Mouse (Mus musculus): ENCODE data around the gene Gm20721.

Gene Gm20721

DNA sequence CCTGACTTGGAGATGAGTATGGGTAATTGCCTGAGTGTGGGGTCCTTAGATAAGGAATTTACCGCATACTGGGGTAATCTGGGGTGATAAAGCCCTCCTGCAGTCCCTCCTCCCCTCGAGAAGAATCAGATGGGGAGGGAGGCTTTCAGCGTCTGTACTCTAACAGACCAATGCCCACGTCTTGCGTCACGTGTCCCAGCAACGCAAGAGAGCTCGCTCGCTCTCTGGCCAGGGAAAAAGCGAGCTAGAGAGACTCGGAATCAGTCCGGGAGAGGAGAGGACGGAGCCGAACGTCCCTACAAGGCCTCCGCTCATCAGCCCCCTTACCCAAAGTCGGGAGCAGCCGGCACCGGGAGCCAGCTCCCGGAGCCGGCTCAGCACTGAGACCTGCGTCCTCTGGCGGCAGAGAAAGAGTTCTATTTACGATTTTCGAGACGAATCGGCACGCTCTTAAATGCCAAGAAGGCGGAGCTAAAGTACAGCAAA lies 49.4 kb downstream of the Gm20721 start:
- peak; percentile 71 for DNase-seq (ENCODE audit: low spot score)

DNA sequence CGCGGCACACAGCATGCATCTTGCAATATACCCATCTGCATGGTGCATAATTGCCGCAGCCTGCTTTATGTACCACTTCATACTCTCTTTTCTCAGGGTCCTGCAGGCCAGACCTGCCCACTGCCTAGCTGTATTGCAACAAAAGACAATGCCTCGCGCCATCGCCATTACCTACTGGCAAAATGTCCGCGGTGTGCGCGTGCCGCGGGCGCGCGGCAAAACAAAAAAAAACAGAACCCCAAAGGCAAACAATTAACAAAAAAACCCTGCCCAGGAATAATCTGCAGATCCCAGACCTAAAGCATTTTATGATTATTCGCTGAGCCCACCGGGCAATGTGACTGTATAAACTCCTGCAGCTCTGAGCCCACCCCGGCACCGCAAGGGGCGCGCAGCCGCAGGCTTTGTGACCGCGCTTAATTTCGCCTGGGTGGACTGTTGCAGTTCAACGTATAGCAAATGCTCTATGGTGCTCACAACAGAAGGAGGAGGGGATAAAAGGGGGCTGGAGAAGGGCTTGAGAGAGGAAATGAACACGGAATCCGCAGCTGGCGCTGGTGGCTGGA lies 50.5 kb downstream of the Gm20721 start:
- peak; percentile 50 for DNase-seq (ENCODE audit: low spot score)

DNA sequence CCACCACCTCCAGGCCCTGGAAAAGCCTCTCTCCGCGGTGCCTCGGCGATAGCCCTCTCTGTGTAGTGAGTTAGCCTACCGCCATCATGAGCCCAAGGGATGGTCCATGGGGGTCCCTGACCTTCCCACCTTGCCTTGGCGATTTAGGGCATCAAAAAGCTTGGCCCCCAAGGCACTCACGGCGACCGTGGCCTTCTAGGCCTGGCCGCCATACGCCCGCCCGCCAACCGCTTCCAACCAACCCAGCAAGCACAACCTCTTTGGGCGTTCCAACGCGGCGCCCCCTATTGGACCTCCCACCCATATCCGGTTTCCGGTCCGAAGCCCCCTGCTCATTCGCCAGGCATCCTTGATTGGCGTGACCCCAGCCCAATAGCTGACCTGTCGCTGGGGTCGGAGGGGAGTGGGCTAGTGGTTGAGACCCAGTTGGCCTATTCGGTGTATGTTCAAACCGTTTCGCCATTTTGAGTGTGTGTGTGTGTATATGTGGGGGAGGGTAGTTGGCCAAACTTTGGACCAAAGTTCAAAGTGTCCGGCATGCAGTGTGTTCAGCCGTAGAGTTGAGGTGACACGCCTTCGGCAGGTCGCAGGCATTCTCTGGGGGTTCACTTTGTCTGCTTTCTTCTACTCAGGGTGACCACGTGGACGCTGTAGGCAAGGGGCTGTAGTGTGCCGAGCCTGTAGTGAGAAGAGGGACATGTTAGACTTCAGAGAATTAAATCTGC lies 51.2 kb downstream of the Gm20721 start:
- DNase-seq (ENCODE audit: low spot score) = peak; percentile 92

DNA sequence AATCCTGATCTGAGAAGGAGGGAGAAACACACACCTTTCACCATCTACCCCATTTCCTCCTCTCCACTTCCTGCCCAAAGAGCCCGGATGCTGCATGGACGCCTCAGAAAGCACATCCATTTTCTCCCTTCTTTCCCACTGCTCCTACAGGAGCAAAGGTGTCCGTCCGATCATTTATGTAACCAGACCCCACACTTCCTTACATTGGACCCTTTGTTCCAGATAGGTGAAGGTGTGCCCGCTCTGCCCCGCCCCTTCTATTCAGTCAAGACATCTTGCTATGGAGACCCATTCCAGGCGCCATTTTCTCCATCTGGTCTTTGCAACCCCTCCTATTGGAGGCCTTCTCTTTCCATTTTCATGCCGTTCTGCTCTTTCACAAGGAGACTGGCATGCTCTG lies 52.1 kb downstream of the Gm20721 start:
- peak; percentile 53 for DNase-seq (ENCODE audit: low spot score)

DNA sequence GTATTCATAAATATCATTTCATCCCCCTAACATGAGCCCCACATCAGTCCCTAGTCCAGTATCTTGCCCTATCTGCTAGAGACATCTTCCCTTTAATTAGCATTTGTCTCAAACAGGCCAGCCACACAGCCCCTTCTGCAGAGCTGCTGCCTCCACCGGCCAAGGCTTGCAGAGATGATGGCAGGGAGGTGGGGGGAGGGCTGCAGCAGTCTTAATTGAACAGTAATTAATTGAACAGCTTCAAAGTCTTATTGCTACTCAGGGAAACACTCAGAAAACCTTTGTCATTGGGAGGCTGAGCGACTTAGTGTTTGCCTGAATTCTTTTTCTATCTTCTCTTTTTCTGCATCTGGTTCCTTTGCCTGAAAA lies 54.9 kb downstream of the Gm20721 start:
- no peak for DNase-seq (ENCODE audit: low spot score)

DNA sequence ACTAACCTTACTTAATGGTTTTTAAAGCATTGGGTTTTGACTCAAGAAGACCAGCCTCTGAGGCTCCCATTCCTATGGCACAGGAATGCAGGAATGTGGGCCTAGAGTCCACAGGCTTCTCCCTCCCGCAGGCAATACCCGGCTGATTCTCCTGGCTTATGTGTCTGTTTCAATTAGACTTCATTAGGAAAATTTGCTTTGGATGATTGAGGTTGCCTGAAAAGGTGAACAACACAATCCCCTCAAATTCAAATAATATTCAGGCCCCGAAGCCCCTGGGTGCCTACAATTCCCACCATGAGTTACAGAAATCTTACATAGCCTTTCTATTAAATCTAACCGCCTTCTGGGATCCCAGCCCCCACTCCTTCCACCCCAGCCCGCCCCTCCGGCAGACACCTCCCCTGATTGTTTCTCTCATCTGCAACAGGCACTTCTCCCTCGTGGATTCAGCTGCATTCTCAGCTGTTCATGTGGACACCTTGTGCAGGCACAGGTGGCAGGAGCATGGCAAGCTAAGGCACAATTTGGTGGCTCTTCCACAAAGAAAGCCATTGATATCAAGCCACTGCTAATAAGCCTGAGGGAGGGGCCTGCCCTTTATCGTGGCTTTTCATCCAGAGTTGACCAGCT lies 55.4 kb downstream of the Gm20721 start:
- no peak for DNase-seq (ENCODE audit: low spot score)

DNA sequence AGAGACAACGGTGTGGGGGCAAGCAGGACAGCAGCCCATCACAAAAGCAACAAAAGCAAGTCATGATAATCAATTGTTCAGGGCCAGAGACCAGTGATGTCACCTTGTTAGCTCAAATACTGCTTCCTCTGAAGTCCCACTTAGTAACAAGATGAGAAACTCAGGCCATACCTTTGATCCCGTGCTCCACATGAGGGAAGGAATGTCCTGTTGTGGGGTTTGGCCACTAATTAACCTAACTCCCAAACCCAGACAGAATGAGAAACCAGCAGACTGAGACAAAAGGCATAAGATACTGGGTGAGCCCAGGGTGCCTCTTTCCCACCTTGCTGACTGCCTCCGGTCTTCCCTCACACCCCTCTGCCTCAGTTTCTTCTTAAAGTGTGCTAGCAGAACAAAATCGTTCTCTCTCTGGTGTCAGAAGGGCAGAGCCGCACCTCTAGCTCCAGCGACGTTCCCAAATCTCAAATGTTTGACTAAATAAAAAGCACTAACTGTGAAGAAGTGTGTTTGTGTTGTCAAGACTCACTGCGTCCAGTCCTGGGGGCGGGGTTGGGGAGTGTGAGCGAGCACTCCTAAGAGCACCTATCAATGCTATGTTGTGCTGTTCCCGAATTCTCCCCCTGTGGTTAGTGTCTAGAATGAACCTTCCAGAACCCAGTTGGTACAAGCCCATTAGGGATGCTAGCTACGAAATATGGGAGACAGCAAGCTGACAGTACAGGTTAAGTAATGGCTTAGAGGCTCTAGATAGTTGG lies 57.7 kb downstream of the Gm20721 start:
- DNase-seq (ENCODE audit: low spot score) = no peak

- no peak for DNase-seq (ENCODE audit: low spot score)
These were observed 58.6 kb downstream of the Gm20721 start for GRCm38 (mm10) chr2:174287921-174288320.

GRCm38 (mm10) chr2:174285921-174286470 lies 60.5 kb downstream of the Gm20721 start:
- no peak for DNase-seq (ENCODE audit: low spot score)

- no peak for DNase-seq (ENCODE audit: low spot score)
These were observed 61.6 kb downstream of the Gm20721 start for GRCm38 (mm10) chr2:174284807-174285457.

DNA sequence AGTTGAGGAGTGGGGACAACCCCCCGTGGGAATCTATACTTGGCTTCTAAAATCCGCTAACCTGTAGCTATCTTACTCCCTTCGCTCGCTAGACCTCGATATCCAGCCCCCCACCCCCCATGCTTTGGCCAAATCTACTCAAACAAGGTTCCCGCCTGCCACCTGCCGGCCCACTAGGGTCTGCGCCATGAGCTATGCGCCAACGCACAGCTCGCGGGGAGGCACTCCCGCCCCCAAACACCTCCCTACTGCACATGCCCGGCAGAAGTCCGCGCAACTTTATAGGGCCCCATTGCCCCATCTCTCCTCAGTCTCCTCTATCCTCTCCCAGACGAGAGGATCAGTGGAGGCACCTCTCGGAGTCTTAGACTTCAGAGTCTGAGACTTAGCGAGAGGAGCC lies 62.5 kb downstream of the Gm20721 start, which contains the start of gene Gnas:
TSS of gene Gnas (plus strand) at position 310 of the 400 bp plus-strand sequence.
- DNase-seq (ENCODE audit: low spot score) = peak; percentile 61

DNA sequence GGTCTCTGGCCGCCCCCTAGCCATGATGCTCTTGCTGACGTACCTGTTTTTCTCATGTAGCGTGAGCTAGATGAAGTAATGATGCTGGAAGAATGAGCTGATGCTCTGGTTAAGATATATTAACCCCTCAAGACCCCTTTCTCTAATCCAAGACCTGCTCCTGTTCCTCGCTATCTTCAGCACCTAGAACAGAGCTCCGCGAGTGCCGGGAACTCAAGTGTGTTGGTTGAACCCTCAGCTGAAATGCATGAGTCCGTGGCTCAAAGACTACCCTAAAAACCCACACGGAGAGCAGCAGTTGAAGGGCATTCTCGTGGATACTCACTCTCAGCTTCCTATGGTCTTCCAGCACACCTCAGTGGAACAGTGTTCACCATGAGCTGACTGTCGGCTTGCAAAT lies 63.2 kb downstream of the Gm20721 start:
- DNase-seq (ENCODE audit: low spot score) = no peak

All from retina, embryonic 14.5 days (tissue).